Mouse (Mus musculus) megakaryocyte, embryonic 14.5 days (primary cell): ENCODE results near the gene Espl1. TPM values are rescaled to one million over a fixed set of nuclear protein-coding genes. Genes with fewer than 3 reads are reported as not detected.
A peak's percentile ranks its signal among the peaks of the same experiment; 100 is the strongest.

Experiments used
- H3K27me3 ChIP-seq: replicated peaks from 2 replicates; pipeline ENCODE3; 2012; ENCODE audit warnings: inconsistent platforms
- H3K36me3 ChIP-seq: replicated peaks from 2 replicates; pipeline ENCODE3; 2012; ENCODE audit warnings: low read length, inconsistent platforms, mixed read lengths
- H3K4me1 ChIP-seq: 2 replicates; pipeline ENCODE4 v1.6.1; 2012; ENCODE audit warnings: inconsistent platforms
- H3K4me3 ChIP-seq: replicated peaks from 2 replicates; pipeline ENCODE3; 2012; ENCODE audit warnings: moderate library complexity, mild to moderate bottlenecking, inconsistent platforms
- H3K9me3 ChIP-seq: 2 replicates; pipeline ENCODE4 v1.6.1; 2012; ENCODE audit warnings: inconsistent platforms
- FLI1 ChIP-seq: IDR thresholded peaks from 2 replicates; pipeline ENCODE4 v1.6.1; 2012; ENCODE audit warnings: low read length, inconsistent platforms, mixed read lengths
- GATA1 ChIP-seq: IDR thresholded peaks from 3 replicates; pipeline ENCODE4 v1.6.1; 2012; ENCODE audit warnings: mixed read lengths, low read length, inconsistent platforms, borderline replicate concordance
- polyA plus RNA-seq: library from polyadenylated mRNA; stranded (reverse); fragments of >175 nt; gene quantifications from 2 replicates; pipeline ENCODE4 v1.2.3, GENCODE M21; 2012; ENCODE audit warnings: low replicate concordance; ENCODE audit not compliant: insufficient read depth

The Espl1 gene
- polyA plus RNA-seq, 1 experiment, result 7.5 TPM

DNA sequence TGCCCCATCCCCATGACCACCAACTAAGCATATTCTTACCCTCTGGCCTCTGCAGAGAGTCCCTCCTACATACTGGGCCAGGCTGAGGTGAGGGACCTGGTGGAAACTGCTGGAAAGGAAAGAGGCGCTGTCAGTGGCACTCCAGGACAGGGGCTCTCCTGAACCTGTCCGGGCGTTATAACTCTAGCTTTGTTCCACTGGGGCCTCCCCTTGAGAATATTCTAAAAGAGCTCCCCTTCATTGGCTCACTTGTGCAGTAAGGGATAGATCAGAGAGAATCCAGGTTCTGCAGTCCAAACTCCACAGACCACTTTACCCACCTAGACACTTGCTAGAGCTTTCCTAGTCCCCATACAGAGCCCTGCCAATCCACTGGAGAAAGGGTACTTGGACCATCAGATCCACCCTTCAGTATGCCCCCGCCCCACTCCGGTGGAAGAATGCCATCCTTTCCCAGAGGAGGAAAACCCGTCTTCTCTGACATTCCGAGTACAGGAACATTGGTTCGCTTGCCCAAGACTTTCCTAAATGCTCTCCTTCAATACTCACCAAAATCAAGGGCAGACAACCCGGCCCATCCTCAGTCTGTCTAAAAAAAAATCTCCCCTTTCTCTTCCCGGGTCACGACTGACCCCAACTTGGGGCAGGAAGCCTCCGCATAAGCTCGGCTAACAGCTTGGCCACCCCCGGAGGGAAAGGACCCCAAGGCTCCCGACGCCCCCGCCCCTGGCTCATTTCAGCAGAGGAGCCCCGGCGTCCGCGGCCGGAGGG, 39.5 kb upstream of the Espl1 start:
- Histone ChIP-seq H3K4me3 (peak overlapping the region; percentile 90), H3K27me3 (peaks cover 83% of the 10 kb centered on the region), H3K4me1 (peaks cover 39% of the 10 kb centered on the region)

GRCm38 (mm10) chr15:102257202-102258075, 38.6 kb upstream of the Espl1 start, which contains the start of gene Rarg:
Gene Rarg, minus strand, starts transcription at chr15:102257517.
- TF ChIP-seq GATA1, result no peak
- TF ChIP-seq FLI1, result no peak
- Histone ChIP-seq H3K9me3 (no peaks in the 10 kb centered on the region), H3K4me1 (peaks cover 46% of the 10 kb centered on the region), H3K36me3 (no peaks in the 10 kb centered on the region), H3K27me3 (peaks cover 83% of the 10 kb centered on the region), H3K4me3 (peak within 1 kb of the TSS; percentile 90)

More for the DNA sequence above, 39.5 kb upstream of the Espl1 start:
- TF ChIP-seq FLI1 (no peak), GATA1 (no peak)
- H3K9me3 ChIP-seq, result no peaks in the 10 kb centered on the region
- no peaks in the 10 kb centered on the region for H3K36me3 ChIP-seq

- H3K4me1 ChIP-seq, result peaks cover 49% of the 10 kb centered on the region
- H3K36me3 ChIP-seq, result no peaks in the 10 kb centered on the region
- H3K27me3 ChIP-seq, result peaks cover 84% of the 10 kb centered on the region
- peak overlapping the region; percentile 90 for H3K4me3 ChIP-seq
- H3K9me3 ChIP-seq, result no peaks in the 10 kb centered on the region
- TF ChIP-seq FLI1 (no peak), GATA1 (no peak)
Measured at GRCm38 (mm10) chr15:102258076-102258470, 38.0 kb upstream of the Espl1 start.

GRCm38 (mm10) chr15:102258581-102259253, 37.3 kb upstream of the Espl1 start:
- H3K36me3 ChIP-seq, result no peaks in the 10 kb centered on the region
- no peak overlapping the region for H3K4me3 ChIP-seq
- H3K27me3 ChIP-seq, result peaks cover 85% of the 10 kb centered on the region
- peaks cover 49% of the 10 kb centered on the region for H3K4me1 ChIP-seq
- no peak for TF ChIP-seq FLI1
- no peak for TF ChIP-seq GATA1
- no peaks in the 10 kb centered on the region for H3K9me3 ChIP-seq

DNA sequence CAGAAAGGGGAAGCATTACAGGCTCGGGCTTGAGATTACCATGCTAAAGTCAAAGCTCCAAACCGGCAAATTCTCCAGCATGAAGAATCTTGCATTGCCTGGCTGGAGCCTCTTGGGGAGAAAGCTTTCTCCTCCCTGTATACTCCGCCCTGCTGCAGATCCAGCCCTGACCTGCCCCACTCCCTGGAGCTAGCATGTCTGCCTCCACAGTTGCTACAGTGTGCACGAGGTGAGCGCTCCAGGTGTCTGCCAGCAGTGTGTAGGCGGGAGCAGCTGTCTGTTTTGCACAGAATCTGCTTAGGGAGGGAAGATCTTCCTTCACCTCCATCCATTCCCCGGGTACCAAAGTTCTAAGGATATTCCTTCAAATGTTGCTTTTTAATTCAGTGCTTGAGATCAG, 33.5 kb upstream of the Espl1 start:
- Histone ChIP-seq H3K36me3 (no peaks in the 10 kb centered on the region), H3K9me3 (no peaks in the 10 kb centered on the region), H3K4me1 (peaks cover 32% of the 10 kb centered on the region), H3K4me3 (peak overlapping the region; percentile 59), H3K27me3 (peaks cover 60% of the 10 kb centered on the region)
- no peak for TF ChIP-seq FLI1
- no peak for TF ChIP-seq GATA1

DNA sequence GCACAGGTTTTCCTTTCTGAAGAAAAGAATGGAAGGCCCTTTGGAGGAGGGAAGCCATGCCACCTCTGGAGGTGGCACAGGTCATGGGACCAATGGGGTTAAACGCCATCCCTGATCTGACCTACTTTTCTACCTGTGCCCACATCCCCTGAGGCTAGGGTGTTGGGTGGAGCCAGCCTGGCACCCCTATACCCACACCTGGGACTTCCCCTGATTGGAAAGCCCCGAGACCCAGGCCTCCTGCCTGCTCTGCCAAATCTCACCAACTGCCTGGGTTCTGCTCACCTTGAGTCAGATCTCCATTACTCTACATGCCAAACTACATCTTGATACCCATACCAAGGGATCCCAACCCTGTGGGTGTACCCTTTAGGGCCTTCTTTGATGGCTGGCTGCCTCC, 33.0 kb upstream of the Espl1 start:
- TF ChIP-seq FLI1 (no peak), GATA1 (no peak)
- no peaks in the 10 kb centered on the region for H3K9me3 ChIP-seq
- no peak overlapping the region for H3K4me3 ChIP-seq
- no peaks in the 10 kb centered on the region for H3K36me3 ChIP-seq
- H3K4me1 ChIP-seq, result peaks cover 28% of the 10 kb centered on the region
- peaks cover 55% of the 10 kb centered on the region for H3K27me3 ChIP-seq

DNA sequence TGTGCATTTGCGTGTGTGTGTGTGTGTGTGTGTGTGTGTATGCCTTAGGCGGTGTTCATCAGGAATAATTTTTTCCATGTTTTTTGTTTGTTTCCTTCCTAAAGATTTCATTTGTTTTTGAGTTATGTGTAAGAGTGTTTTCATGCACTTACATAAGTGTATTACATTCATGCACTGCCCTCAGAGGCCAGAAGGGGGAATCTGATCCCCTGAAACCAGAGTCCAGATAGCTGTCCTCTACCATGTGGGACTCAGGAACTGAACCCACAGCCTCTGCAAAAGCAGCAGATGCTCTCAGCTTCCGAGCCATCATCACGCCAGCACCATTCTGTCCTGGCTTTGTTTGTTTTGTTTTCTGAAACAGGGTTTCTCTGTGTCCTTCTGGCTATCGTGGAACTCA, 30.5 kb upstream of the Espl1 start:
- no peak overlapping the region for H3K4me3 ChIP-seq
- H3K36me3 ChIP-seq, result no peaks in the 10 kb centered on the region
- no peaks in the 10 kb centered on the region for H3K9me3 ChIP-seq
- peaks cover 43% of the 10 kb centered on the region for H3K27me3 ChIP-seq
- peaks cover 13% of the 10 kb centered on the region for H3K4me1 ChIP-seq
- no peak for TF ChIP-seq FLI1

GRCm38 (mm10) chr15:102270274-102270960, 25.6 kb upstream of the Espl1 start, which contains the start of gene Gm9918:
Gene Gm9918, plus strand, starts transcription at chr15:102270563.
- Histone ChIP-seq H3K4me3 (peak within 1 kb of the TSS; percentile 75), H3K4me1 (peaks cover 16% of the 10 kb centered on the region), H3K36me3 (no peaks in the 10 kb centered on the region), H3K27me3 (peaks cover 25% of the 10 kb centered on the region), H3K9me3 (no peaks in the 10 kb centered on the region)
- TF ChIP-seq FLI1 (no peak), GATA1 (no peak)

- Histone ChIP-seq H3K4me1 (peaks cover 16% of the 10 kb centered on the region), H3K9me3 (no peaks in the 10 kb centered on the region), H3K4me3 (no peak overlapping the region), H3K27me3 (peaks cover 23% of the 10 kb centered on the region), H3K36me3 (no peaks in the 10 kb centered on the region)
- TF ChIP-seq GATA1 (no peak), FLI1 (no peak)
Measured at GRCm38 (mm10) chr15:102271441-102271840, 24.6 kb upstream of the Espl1 start.
